Mouse (Mus musculus) stomach, postnatal 0 days (tissue): ENCODE data around the gene Dnah2.

Experiments used
- CTCF ChIP-seq: IDR thresholded peaks from 2 replicates; pipeline ENCODE4 v1.5.1; 2016; ENCODE audit warnings: antibody characterized with exemption, low read depth, mild to moderate bottlenecking, moderate library complexity
- EP300 ChIP-seq: optimal IDR thresholded peaks from 2 replicates; pipeline ENCODE3; 2016; ENCODE audit warnings: antibody characterized with exemption

GRCm38 (mm10) chr11:69523651-69524050 lies 25.3 kb downstream of the Dnah2 start:
- TF ChIP-seq CTCF: no peak
- TF ChIP-seq EP300: no peak
